Mouse (Mus musculus) MEL (cell line): Measurements from ENCODE around the gene Ugt1a9. TPM values are rescaled to one million over a fixed set of nuclear protein-coding genes. Genes with fewer than 3 reads are reported as not detected.

Source experiments
- DNase-seq: peaks from one replicate; pipeline ENCODE4 v3.0.0; 2011; ENCODE audit warnings: low read depth, low spot score
- H3K27ac ChIP-seq: 2 replicates; pipeline ENCODE4 v1.5.1; 2012; ENCODE audit warnings: low read depth, mild to moderate bottlenecking, control low read depth, low read length, moderate library complexity; ENCODE audit not compliant: control insufficient read depth
- H3K27me3 ChIP-seq, 2 experiments: fragments of 150-350 bp in 1 of 2; sonication (generic) in 1 of 2; 2 replicates each; pipeline ENCODE4 v1.6.1; 2012; ENCODE audit warnings: low read length in 2 of 2, mild to moderate bottlenecking in 2 of 2, improper control_type of control experiment in 1 of 2, moderate library complexity in 1 of 2; ENCODE audit not compliant: insufficient read depth in 2 of 2, control insufficient read depth in 1 of 2
- H3K36me3 ChIP-seq, 2 experiments: 2 replicates each; pipeline ENCODE4 v1.6.1; 2012 to 2014; ENCODE audit warnings: low read length in 2 of 2, improper control_type of control experiment in 1 of 2, inconsistent platforms in 1 of 2, mild to moderate bottlenecking in 1 of 2; ENCODE audit not compliant: insufficient read depth in 2 of 2, control insufficient read depth in 1 of 2
- H3K4me1 ChIP-seq, 2 experiments: fragments of 150-350 bp in 1 of 2; sonication (generic) in 1 of 2; 2 replicates each; pipeline ENCODE4 v1.6.1; 2012; ENCODE audit warnings: low read length in 2 of 2, improper control_type of control experiment in 1 of 2, mild to moderate bottlenecking in 1 of 2; ENCODE audit not compliant: insufficient read depth in 2 of 2, control insufficient read depth in 1 of 2
- H3K4me3 ChIP-seq, 2 experiments: fragments of 150-350 bp in 1 of 2; sonication (generic) in 1 of 2; 2 replicates each; pipeline ENCODE4 v1.5.1; 2012; ENCODE audit warnings: low read depth in 2 of 2, low read length in 2 of 2, mild to moderate bottlenecking in 2 of 2, moderate library complexity in 2 of 2, control low read depth in 1 of 2, improper control_type of control experiment in 1 of 2; ENCODE audit not compliant: control insufficient read depth in 1 of 2, insufficient read depth in 1 of 2
- H3K79me2 ChIP-seq: 2 replicates; pipeline ENCODE4 v1.6.1; 2012; ENCODE audit warnings: mild to moderate bottlenecking, low read length, moderate library complexity; ENCODE audit not compliant: control insufficient read depth, poor library complexity, insufficient read depth
- H3K9ac ChIP-seq: 2 replicates; pipeline ENCODE4 v1.6.1; 2012; ENCODE audit warnings: low read depth, mild to moderate bottlenecking, control low read depth, low read length, moderate library complexity; ENCODE audit not compliant: control insufficient read depth, poor library complexity, severe bottlenecking
- H3K9me3 ChIP-seq: fragments of 150-350 bp; sonication (generic); replicated peaks from 2 replicates; pipeline ENCODE4 v1.6.1; 2012; ENCODE audit warnings: mild to moderate bottlenecking, low read length, improper control_type of control experiment, moderate library complexity; ENCODE audit not compliant: insufficient read depth
- BHLHE40 ChIP-seq: IDR thresholded peaks from 2 replicates; pipeline ENCODE4 v1.6.1; 2012; ENCODE audit warnings: low read depth, mild to moderate bottlenecking, inconsistent platforms, low read length, improper control_type of control experiment, borderline replicate concordance
- CHD1 ChIP-seq: IDR thresholded peaks from 2 replicates; pipeline ENCODE4 v1.6.1; 2012; ENCODE audit warnings: low read depth, mild to moderate bottlenecking, inconsistent platforms, low read length, improper control_type of control experiment
- CHD2 ChIP-seq: IDR thresholded peaks from 2 replicates; pipeline ENCODE4 v1.6.1; 2011; ENCODE audit warnings: low read length, improper control_type of control experiment
- CTCF ChIP-seq, 3 experiments: IDR thresholded peaks in 2 of 3; conservative IDR thresholded peaks in 1 of 3; 2 replicates each; pipeline ENCODE4 v1.5.1; 2011 to 2012; ENCODE audit warnings: low read length in 3 of 3, low read depth in 2 of 3, mild to moderate bottlenecking in 2 of 3, improper control_type of control experiment in 1 of 3, inconsistent platforms in 1 of 3, mixed read lengths in 1 of 3, moderate library complexity in 1 of 3; ENCODE audit not compliant: control insufficient read depth in 1 of 3, insufficient read depth in 1 of 3, poor library complexity in 1 of 3, severe bottlenecking in 1 of 3
- E2F4 ChIP-seq: IDR thresholded peaks from 2 replicates; pipeline ENCODE4 v1.6.1; 2011; ENCODE audit warnings: low read depth, low read length, improper control_type of control experiment, borderline replicate concordance
- EP300 ChIP-seq, 2 experiments: IDR thresholded peaks; 2 replicates each; pipeline ENCODE4 v1.6.1; 2011; ENCODE audit warnings: improper control_type of control experiment in 2 of 2, low read length in 2 of 2, low read depth in 1 of 2, mild to moderate bottlenecking in 1 of 2
- GABPA ChIP-seq: IDR thresholded peaks from 2 replicates; pipeline ENCODE4 v1.6.1; 2012; ENCODE audit warnings: low read depth, mild to moderate bottlenecking, inconsistent platforms, low read length, improper control_type of control experiment, moderate library complexity
- JUND ChIP-seq: IDR thresholded peaks from 2 replicates; pipeline ENCODE4 v1.6.1; 2011; ENCODE audit warnings: low read depth, mild to moderate bottlenecking, improper control_type of control experiment, low read length
- MAFK ChIP-seq: IDR thresholded peaks from 2 replicates; pipeline ENCODE4 v1.6.1; 2011; ENCODE audit warnings: low read depth, mild to moderate bottlenecking, low read length, improper control_type of control experiment, borderline replicate concordance
- MXI1 ChIP-seq: IDR thresholded peaks from 2 replicates; pipeline ENCODE4 v1.6.1; 2011; ENCODE audit warnings: mild to moderate bottlenecking, low read depth, low read length, improper control_type of control experiment
- NRF1 ChIP-seq: IDR thresholded peaks from 2 replicates; pipeline ENCODE4 v1.6.1; 2014; ENCODE audit warnings: low read depth, mild to moderate bottlenecking, inconsistent platforms, low read length, improper control_type of control experiment, moderate library complexity; ENCODE audit not compliant: poor library complexity, insufficient read depth, severe bottlenecking
- POLR2A ChIP-seq, 2 experiments: IDR thresholded peaks; 2 replicates each; pipeline ENCODE4 v1.6.1; 2011 to 2012; ENCODE audit warnings: low read length in 2 of 2, mild to moderate bottlenecking in 2 of 2, control low read depth in 1 of 2, improper control_type of control experiment in 1 of 2, low read depth in 1 of 2, moderate library complexity in 1 of 2; ENCODE audit not compliant: control insufficient read depth in 1 of 2, insufficient read depth in 1 of 2, poor library complexity in 1 of 2
- RAD21 ChIP-seq: IDR thresholded peaks from 2 replicates; pipeline ENCODE4 v1.6.1; 2011; ENCODE audit warnings: mild to moderate bottlenecking, low read depth, low read length, improper control_type of control experiment
- SIN3A ChIP-seq: IDR thresholded peaks from 2 replicates; pipeline ENCODE4 v1.6.1; 2012; ENCODE audit warnings: low read length, improper control_type of control experiment, inconsistent platforms
- TAL1 ChIP-seq: IDR thresholded peaks from 2 replicates; pipeline ENCODE4 v1.6.1; 2012; ENCODE audit warnings: mild to moderate bottlenecking, inconsistent platforms, low read length, moderate library complexity, mixed read lengths
- TCF12 ChIP-seq: IDR thresholded peaks from 2 replicates; pipeline ENCODE4 v1.6.1; 2014; ENCODE audit warnings: low read depth, mild to moderate bottlenecking, inconsistent platforms, low read length, improper control_type of control experiment, moderate library complexity
- UBTF ChIP-seq: IDR thresholded peaks from 2 replicates; pipeline ENCODE4 v1.6.1; 2012; ENCODE audit warnings: low read depth, mild to moderate bottlenecking, inconsistent platforms, low read length, improper control_type of control experiment, moderate library complexity, borderline replicate concordance; ENCODE audit not compliant: insufficient read depth
- USF1 ChIP-seq: IDR thresholded peaks from 2 replicates; pipeline ENCODE4 v1.6.1; 2014; ENCODE audit warnings: low read depth, mild to moderate bottlenecking, inconsistent platforms, low read length, improper control_type of control experiment, moderate library complexity
- ZC3H11A ChIP-seq: IDR thresholded peaks from 2 replicates; pipeline ENCODE4 v1.6.1; 2012; ENCODE audit warnings: low read depth, mild to moderate bottlenecking, inconsistent platforms, low read length, improper control_type of control experiment
- polyA plus RNA-seq, 2 experiments: library from polyadenylated mRNA; stranded (reverse) in 1 of 2; unstranded in 1 of 2; fragments of >175 nt in 1 of 2; fragments of >200 nt in 1 of 2; gene quantifications; 2 replicates each; pipeline versions ENCODE4 v1.2.1 to v1.2.4; 2012; ENCODE audit warnings: low replicate concordance in 2 of 2, low read depth in 1 of 2; ENCODE audit not compliant: insufficient read length in 2 of 2, insufficient read depth in 1 of 2, missing spikeins in 1 of 2
- total RNA-seq: library from RNA; depleted of rRNA; stranded (reverse); fragments of 300-350 nt; gene quantifications from 2 replicates; pipeline ENCODE4 v1.2.3, GENCODE M21; 2012

The Ugt1a9 gene
- total and polyA plus RNA-seq, 3 experiments: not detected

GRCm38 (mm10) chr1:88232664-88233380 lies 162.2 kb downstream of the Ugt1a9 start:
- Histone ChIP-seq H3K79me2 (no peaks in the 10 kb centered on the region), H3K36me3 (no peaks in the 10 kb centered on the region), H3K27me3 (no peaks in the 10 kb centered on the region), H3K9me3 (no peaks in the 10 kb centered on the region), H3K27ac (no peak overlapping the region), H3K4me3 (no peak overlapping the region), H3K4me1 (no peaks in the 10 kb centered on the region), H3K9ac (no peak overlapping the region)
- no peak for DNase-seq
- TF ChIP-seq CHD2 (no peak), ZC3H11A (no peak), TCF12 (no peak), E2F4 (no peak), NRF1 (no peak), RAD21 (no peak), JUND (no peak), TAL1 (no peak), BHLHE40 (no peak), SIN3A (no peak), POLR2A (IDR thresholded peaks at IDR 0.05; ENCODE audit: control insufficient read depth in 1 of 2, insufficient read depth in 1 of 2, low read depth in 1 of 2, low read length in 2 of 2, poor library complexity in 1 of 2) (no peak), CHD1 (no peak), MAFK (no peak), EP300 (IDR thresholded peaks at IDR 0.05; ENCODE audit: low read depth in 1 of 2, low read length in 2 of 2) (no peak), GABPA (no peak), CTCF (IDR thresholded peaks at IDR 0.05 in 2 of 3, conservative IDR thresholded peaks at IDR 0.05 in 1 of 3; ENCODE audit: control insufficient read depth in 1 of 3, insufficient read depth in 1 of 3, low read depth in 2 of 3, low read length in 3 of 3, poor library complexity in 1 of 3, severe bottlenecking in 1 of 3) (no peak), USF1 (no peak), MXI1 (no peak), UBTF (no peak)
